Mouse (Mus musculus) ES-Bruce4 (cell line): ENCODE measurements at regions not wholly inside any gene's neighbourhood (a gene's known extent, or its start where the extent isn't known, plus 50 kb on each side); places are given as distances from the start of the nearest gene placed in this dataset.

Source experiments
- CTCF ChIP-seq: IDR thresholded peaks from one replicate; pipeline ENCODE4 v1.8.1; 2011; ENCODE audit warnings: low read depth, low read length
- EP300 ChIP-seq: IDR thresholded peaks from 2 replicates; pipeline ENCODE4 v1.6.1; 2011; ENCODE audit warnings: low read depth, low read length; ENCODE audit not compliant: insufficient read depth
- POLR2A ChIP-seq: IDR thresholded peaks from one replicate; pipeline ENCODE4 v1.8.1; 2011; ENCODE audit warnings: low read length; ENCODE audit not compliant: insufficient read depth

- TF ChIP-seq POLR2A: no peak
- no peak for TF ChIP-seq CTCF
- no peak for TF ChIP-seq EP300
Observed at GRCm38 (mm10) chr17:79955267-79955666, 59.3 kb upstream of the Atl2 start.
